Mouse (Mus musculus) liver, embryonic 16.5 days (tissue): ENCODE data around the gene Arntl2. TPM values are rescaled to one million over a fixed set of nuclear protein-coding genes. Genes with fewer than 3 reads are reported as not detected.
"Not testable (repeated sequence)": the region's sequence is repeated elsewhere in the genome, so short reads cannot be mapped to it uniquely, and the experiment has no call there.

Source experiments
- ATAC-seq: fragments of 200-750 bp; cut with Nextera tagmentation; 2 replicates; pipeline ENCODE4 v1.8.0; 2017; ENCODE audit warnings: low read depth, mild to moderate bottlenecking, moderate number of reproducible peaks, moderate library complexity
- H3K27ac ChIP-seq: fragments of 300-500 bp; sonication (generic); 2 replicates; pipeline ENCODE4 v1.5.1; 2014; ENCODE audit warnings: mild to moderate bottlenecking, low read length
- H3K27me3 ChIP-seq: fragments of 300-500 bp; sonication (generic); 2 replicates; pipeline ENCODE4 v1.6.1; 2014; ENCODE audit warnings: low read depth, low read length, mixed read lengths; ENCODE audit not compliant: control insufficient read depth, insufficient read depth
- H3K36me3 ChIP-seq: fragments of 300-500 bp; sonication (generic); 2 replicates; pipeline ENCODE4 v1.6.1; 2014; ENCODE audit warnings: mild to moderate bottlenecking; ENCODE audit not compliant: control insufficient read depth, insufficient read depth
- H3K4me1 ChIP-seq: fragments of 300-500 bp; sonication (generic); 2 replicates; pipeline ENCODE4 v1.6.1; 2014; ENCODE audit warnings: low read depth, low read length, mixed read lengths; ENCODE audit not compliant: control insufficient read depth
- H3K4me2 ChIP-seq: fragments of 300-500 bp; sonication (generic); 2 replicates; pipeline ENCODE4 v1.6.1; 2014; ENCODE audit warnings: low read depth, low read length, mixed read lengths
- H3K4me3 ChIP-seq: fragments of 300-500 bp; sonication (generic); 2 replicates; pipeline ENCODE4 v1.5.1; 2014; ENCODE audit warnings: low read depth, mild to moderate bottlenecking, low read length
- H3K9ac ChIP-seq: fragments of 300-500 bp; sonication (generic); 2 replicates; pipeline ENCODE4 v1.6.1; 2014; ENCODE audit warnings: low read depth, low read length
- H3K9me3 ChIP-seq: fragments of 300-500 bp; sonication (generic); replicated peaks from 2 replicates; pipeline ENCODE4 v1.6.1; 2016; ENCODE audit warnings: low read length; ENCODE audit not compliant: control insufficient read depth
- WGBS: fragments of 180-500 bp; shearing (Covaris S2); extraction: QIAGEN DNeasy Blood & Tissue Kit; methylation state at CpG from one replicate; pipeline ENCODE4 v1.1.7; 2014; ENCODE audit not compliant: insufficient replicate concordance; 5-methylcytosine and 5-hydroxymethylcytosine counted together
- polyA plus RNA-seq: library from polyadenylated mRNA; unstranded; fragments of >200 nt; fragmentation: Nextera tagmentation; extraction: Ambion mirVana; gene quantifications from 2 replicates; pipeline ENCODE4 v1.2.1, GENCODE M21; 2015

Arntl2 gene
- polyA plus RNA-seq, 1 experiment from 2014 or later, result 0.44 TPM

- no peak for ATAC-seq
- Histone ChIP-seq H3K4me3 (no peak overlapping the region), H3K9me3 (no peaks in the 10 kb centered on the region), H3K4me2 (no peak overlapping the region), H3K27me3 (no peaks in the 10 kb centered on the region), H3K9ac (no peak overlapping the region), H3K36me3 (peaks cover 3% of the 10 kb centered on the region), H3K4me1 (no peaks in the 10 kb centered on the region), H3K27ac (no peak overlapping the region)
- 70% methylated on average over 5 of the region's 5 CpGs for WGBS
These were observed 25.0 kb upstream of the Arntl2 start for GRCm38 (mm10) chr6:146770808-146771207.

GRCm38 (mm10) chr6:146775864-146776263 is 20.0 kb upstream of the Arntl2 start:
- not testable (repeated sequence) for H3K27me3 ChIP-seq, H3K4me1 ChIP-seq, H3K9ac ChIP-seq, H3K4me3 ChIP-seq, H3K27ac ChIP-seq, H3K9me3 ChIP-seq, H3K4me2 ChIP-seq, ATAC-seq, H3K36me3 ChIP-seq
- WGBS, result 63% methylated on average over 8 of the region's 8 CpGs

- Histone ChIP-seq H3K4me1 (no peaks in the 10 kb centered on the region), H3K4me2 (no peak overlapping the region), H3K9me3 (no peaks in the 10 kb centered on the region), H3K27me3 (no peaks in the 10 kb centered on the region), H3K9ac (no peak overlapping the region), H3K27ac (no peak overlapping the region), H3K36me3 (no peaks in the 10 kb centered on the region), H3K4me3 (no peak overlapping the region)
- WGBS, result 16% methylated on average over 2 of the region's 2 CpGs
- ATAC-seq, result peak; percentile 70
These were observed 19.1 kb upstream of the Arntl2 start for GRCm38 (mm10) chr6:146776610-146777389.

GRCm38 (mm10) chr6:146778055-146778454 is 17.8 kb upstream of the Arntl2 start:
- no peak for ATAC-seq
- WGBS, result 72% methylated on average over 3 of the region's 3 CpGs
- no peaks in the 10 kb centered on the region for H3K36me3 ChIP-seq
- H3K27me3 ChIP-seq, result no peaks in the 10 kb centered on the region
- H3K4me2 ChIP-seq, result no peak overlapping the region
- H3K9ac ChIP-seq, result no peak overlapping the region
- no peaks in the 10 kb centered on the region for H3K4me1 ChIP-seq
- no peaks in the 10 kb centered on the region for H3K9me3 ChIP-seq
- no peak overlapping the region for H3K4me3 ChIP-seq
- H3K27ac ChIP-seq, result no peak overlapping the region

GRCm38 (mm10) chr6:146781566-146781965 is 14.3 kb upstream of the Arntl2 start:
- Histone ChIP-seq H3K36me3 (no peaks in the 10 kb centered on the region), H3K27ac (no peak overlapping the region), H3K9ac (no peak overlapping the region), H3K4me1 (no peaks in the 10 kb centered on the region), H3K9me3 (no peaks in the 10 kb centered on the region), H3K27me3 (no peaks in the 10 kb centered on the region), H3K4me2 (no peak overlapping the region), H3K4me3 (no peak overlapping the region)
- ATAC-seq, result no peak
- 69% methylated on average over 3 of the region's 3 CpGs for WGBS

DNA sequence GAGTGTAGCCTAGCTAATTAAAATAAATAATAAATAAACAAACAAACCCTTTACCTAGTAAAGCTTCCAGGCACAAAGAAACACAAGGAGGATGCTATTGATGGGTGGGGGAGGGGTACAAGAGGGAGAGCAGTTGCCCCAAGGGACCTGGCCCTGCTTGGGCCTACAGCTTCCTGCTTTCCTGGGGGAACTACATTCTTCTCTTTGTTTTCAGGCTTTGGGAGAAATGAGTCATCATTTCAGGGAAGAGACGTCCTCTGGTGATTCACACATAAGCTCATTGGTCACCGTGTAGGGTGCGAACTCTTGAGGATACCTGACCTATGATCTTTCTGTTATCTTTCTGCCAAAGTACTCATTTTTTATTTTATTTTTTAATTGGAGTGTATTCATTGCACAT is 2.3 kb upstream of the Arntl2 start:
- ATAC-seq, result no peak
- Histone ChIP-seq H3K9ac (no peak overlapping the region), H3K4me1 (no peaks in the 10 kb centered on the region), H3K27ac (no peak overlapping the region), H3K9me3 (no peaks in the 10 kb centered on the region), H3K4me3 (no peak overlapping the region), H3K36me3 (no peaks in the 10 kb centered on the region), H3K27me3 (no peaks in the 10 kb centered on the region; the same call in none of the 2 replicates), H3K4me2 (no peak overlapping the region)
- 49% methylated on average over 3 of the region's 3 CpGs for WGBS

DNA sequence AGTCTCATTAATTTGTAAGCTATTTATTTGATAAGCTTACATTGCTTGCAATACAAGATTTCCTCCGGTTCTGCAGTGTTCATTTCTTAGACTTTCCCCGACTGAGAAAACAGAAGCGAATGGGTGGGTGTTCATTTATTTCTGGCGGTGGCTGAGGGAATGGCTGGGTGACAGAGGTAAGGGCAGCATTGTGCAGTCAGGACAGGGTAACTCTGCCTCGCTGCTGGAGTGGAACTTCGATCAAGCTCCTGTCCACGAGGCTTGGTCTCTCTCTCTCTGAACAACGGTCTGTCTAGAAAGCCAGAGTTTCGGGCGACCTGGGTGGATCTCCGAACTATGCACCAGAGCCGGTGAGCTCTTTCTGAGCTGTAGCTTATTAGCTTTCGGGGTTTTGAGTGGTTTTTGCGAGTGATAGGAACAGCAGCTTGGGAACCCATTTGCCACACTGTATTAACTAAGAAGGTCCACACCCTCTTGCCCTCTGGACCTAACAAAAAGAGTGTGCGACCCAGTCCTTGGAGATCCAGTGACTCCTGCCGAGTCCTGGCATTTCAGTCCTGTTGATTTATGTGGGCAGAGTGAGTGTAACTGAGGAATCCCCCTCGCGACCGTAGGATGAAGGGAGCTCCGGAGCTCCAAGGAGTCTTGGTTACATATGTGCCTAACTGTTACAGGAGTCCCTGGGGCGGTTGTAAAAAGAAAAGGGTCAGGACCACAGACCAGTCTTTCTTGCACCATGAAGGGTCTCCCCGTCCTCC is 510 bp upstream of the Arntl2 start:
- ATAC-seq, result 0 out of 2 replicates have a peak, but pooled peaks have one; percentile 6
- Histone ChIP-seq H3K36me3 (no peaks in the 10 kb centered on the region), H3K4me3 (peak overlapping the region; percentile 48), H3K4me1 (no peaks in the 10 kb centered on the region), H3K4me2 (peak overlapping the region; percentile 68), H3K9ac (no peak overlapping the region), H3K27me3 (no peaks in the 10 kb centered on the region; the same call in none of the 2 replicates), H3K27ac (no peak overlapping the region), H3K9me3 (no peaks in the 10 kb centered on the region)
- 10% methylated on average over 22 of the region's 22 CpGs for WGBS

DNA sequence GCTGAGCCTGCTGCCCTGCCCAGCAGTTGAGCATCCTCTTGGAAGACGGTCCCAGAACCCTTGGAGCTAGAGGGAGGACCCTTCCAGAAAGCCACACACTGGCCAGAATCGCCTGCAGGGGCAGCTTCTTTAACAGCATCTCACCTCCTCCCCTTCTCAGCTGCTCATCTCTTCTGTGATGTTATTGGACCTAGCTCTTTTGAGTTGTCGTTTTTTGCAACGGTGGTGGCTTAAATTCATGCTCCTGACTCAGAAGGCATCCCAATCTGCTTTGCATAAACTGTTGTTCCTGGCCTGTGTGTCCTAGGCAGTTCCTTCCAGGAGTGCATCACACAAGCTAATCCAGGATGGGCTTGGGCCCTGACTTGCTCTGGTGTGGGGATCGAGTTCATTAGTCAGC is 1.6 kb downstream of the Arntl2 start:
- Histone ChIP-seq H3K9me3 (no peaks in the 10 kb centered on the region), H3K4me1 (no peaks in the 10 kb centered on the region), H3K9ac (no peak overlapping the region), H3K36me3 (no peaks in the 10 kb centered on the region), H3K4me2 (no peak overlapping the region), H3K27ac (no peak overlapping the region), H3K4me3 (no peak overlapping the region), H3K27me3 (no peaks in the 10 kb centered on the region; the same call in none of the 2 replicates)
- 60% methylated on average over 5 of the region's 5 CpGs for WGBS
- ATAC-seq, result no peak

DNA sequence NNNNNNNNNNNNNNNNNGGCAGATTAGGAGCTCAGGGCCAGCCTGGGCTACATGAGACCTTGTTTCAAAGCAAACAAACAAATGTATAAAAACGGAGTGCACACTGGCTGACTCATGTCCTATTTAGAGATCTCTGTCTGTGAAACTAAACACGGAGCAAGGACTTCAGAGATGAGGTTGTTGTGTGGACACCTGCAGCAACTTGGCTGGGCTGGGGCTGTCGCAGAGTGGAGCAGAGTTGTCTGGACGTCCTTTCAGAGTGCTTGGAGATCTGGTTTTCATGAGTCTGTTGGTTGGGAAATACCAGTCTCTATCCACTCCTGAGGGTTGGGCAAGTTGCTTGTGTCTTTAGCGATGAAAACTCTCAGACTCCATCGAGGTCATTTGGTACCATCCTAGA is 14.1 kb downstream of the Arntl2 start:
- ATAC-seq, result no peak
- H3K9ac ChIP-seq, result no peak overlapping the region
- no peaks in the 10 kb centered on the region for H3K9me3 ChIP-seq
- whole genome bisulfite sequencing, result 62% methylated on average over 6 of the region's 6 CpGs
- no peaks in the 10 kb centered on the region for H3K36me3 ChIP-seq
- H3K27ac ChIP-seq, result no peak overlapping the region
- peaks cover 3% of the 10 kb centered on the region; the same call in 1 of the 2 replicates for H3K4me1 ChIP-seq
- H3K4me2 ChIP-seq, result no peak overlapping the region
- H3K27me3 ChIP-seq, result no peaks in the 10 kb centered on the region
- H3K4me3 ChIP-seq, result no peak overlapping the region
